Mouse (Mus musculus) midbrain, postnatal 0 days (tissue): ENCODE results near the gene AC161166.1. TPM values are rescaled to one million over a fixed set of nuclear protein-coding genes. Genes with fewer than 3 reads are reported as not detected.

Source experiments
- ATAC-seq: fragments of 200-750 bp; cut with Nextera tagmentation; 2 replicates; pipeline ENCODE4 v1.8.0; 2017; ENCODE audit warnings: moderate number of reproducible peaks, mild to moderate bottlenecking, moderate TSS enrichment, moderate library complexity; ENCODE audit not compliant: low FRiP score
- DNase-seq: peaks from one replicate; pipeline ENCODE4 v3.0.0-alpha.2; 2015; ENCODE audit warnings: low spot score
- H3K27ac ChIP-seq: fragments of 300-500 bp; sonication (generic); 2 replicates; pipeline ENCODE4 v1.5.1; 2014; ENCODE audit warnings: low read depth, mild to moderate bottlenecking, low read length, mixed read lengths
- H3K27me3 ChIP-seq: fragments of 300-500 bp; sonication (generic); 2 replicates; pipeline ENCODE4 v1.6.1; 2014; ENCODE audit warnings: low read length, control low read depth, mixed read lengths; ENCODE audit not compliant: insufficient read depth
- H3K36me3 ChIP-seq: fragments of 300-500 bp; sonication (generic); 2 replicates; pipeline ENCODE4 v1.6.1; 2014; ENCODE audit warnings: low read length, control low read depth, mixed read lengths; ENCODE audit not compliant: insufficient read depth
- H3K4me1 ChIP-seq: fragments of 300-500 bp; sonication (generic); 2 replicates; pipeline ENCODE4 v1.6.1; 2014; ENCODE audit warnings: mild to moderate bottlenecking, control low read depth, antibody characterized with exemption, low read length, mixed read lengths; ENCODE audit not compliant: insufficient read depth
- H3K4me2 ChIP-seq: fragments of 300-500 bp; sonication (generic); 2 replicates; pipeline ENCODE4 v1.6.1; 2014; ENCODE audit warnings: low read depth, mild to moderate bottlenecking, low read length, mixed read lengths; ENCODE audit not compliant: poor library complexity, severe bottlenecking
- H3K4me3 ChIP-seq: fragments of 300-500 bp; sonication (generic); 2 replicates; pipeline ENCODE4 v1.5.1; 2014; ENCODE audit warnings: low read depth, mild to moderate bottlenecking, low read length, moderate library complexity
- H3K9ac ChIP-seq: fragments of 300-500 bp; sonication (generic); replicated peaks from 2 replicates; pipeline ENCODE4 v1.6.1; 2014; ENCODE audit warnings: mild to moderate bottlenecking, low read length, moderate library complexity, mixed read lengths; ENCODE audit not compliant: poor library complexity, severe bottlenecking
- H3K9me3 ChIP-seq: fragments of 300-500 bp; sonication (generic); 2 replicates; pipeline ENCODE4 v1.6.1; 2016; ENCODE audit warnings: low read length, control low read depth
- CTCF ChIP-seq: IDR thresholded peaks from 2 replicates; pipeline ENCODE4 v1.5.1; 2016; ENCODE audit warnings: antibody characterized with exemption, mild to moderate bottlenecking
- WGBS: fragments of 180-500 bp; shearing (Covaris S2); extraction: QIAGEN DNeasy Blood & Tissue Kit; methylation state at CpG from one replicate; pipeline ENCODE4 v1.1.7; 2014; 5-methylcytosine and 5-hydroxymethylcytosine counted together
- polyA plus RNA-seq: library from polyadenylated mRNA; unstranded; fragments of >200 nt; fragmentation: Nextera tagmentation; extraction: Ambion mirVana; gene quantifications from 2 replicates; pipeline ENCODE4 v1.2.1, GENCODE M21; 2015
- total RNA-seq: library from RNA; depleted of rRNA; stranded (reverse); fragments of >200 nt; gene quantifications from 2 replicates; pipeline ENCODE4 v1.2.3, GENCODE M21; 2014

Gene AC161166.1
- total and polyA plus RNA-seq, 2 experiments from 2014 or later: 0.78 TPM; not detected in 1

DNA sequence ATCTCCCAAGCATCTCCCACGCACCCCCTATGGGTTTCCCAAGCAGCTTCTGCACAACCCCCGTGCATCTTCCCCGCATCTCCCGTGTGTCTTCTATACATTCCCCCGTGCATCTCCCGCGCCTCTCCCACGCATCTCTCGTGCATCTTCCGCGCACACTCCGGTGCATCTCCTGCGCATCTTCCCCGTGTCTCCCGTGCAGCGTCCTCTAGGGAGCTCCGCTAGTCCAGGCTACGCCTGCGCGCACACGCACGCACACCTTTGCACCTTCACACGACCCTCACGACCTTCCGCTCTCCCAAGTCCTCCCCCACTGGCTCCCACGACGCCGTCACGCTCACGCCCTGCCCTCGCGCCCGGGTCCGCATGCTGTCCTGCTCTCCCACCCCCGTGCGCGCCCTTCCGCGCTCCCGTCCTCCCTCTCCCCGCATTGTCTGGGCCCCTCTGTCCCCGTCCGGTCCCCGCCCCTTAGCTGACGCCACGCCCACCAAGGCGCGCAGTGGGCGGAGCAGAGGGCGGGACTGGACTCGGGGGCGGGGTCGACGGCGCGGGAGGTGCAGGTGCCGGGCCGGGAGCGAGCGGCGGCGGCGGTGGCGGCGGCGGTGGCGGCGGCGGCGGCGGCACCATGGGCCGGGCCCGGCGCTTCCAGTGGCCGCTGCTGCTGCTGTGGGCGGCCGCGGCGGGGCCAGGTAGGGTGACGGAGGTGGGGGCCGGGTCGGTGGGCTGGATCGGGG lies 30.6 kb downstream of the AC161166.1 start, which contains the start of gene Cadm4:
Gene Cadm4, plus strand, starts transcription at position 550 of the 734 bp plus-strand sequence.
- peak; percentile 53 for TF ChIP-seq CTCF
- H3K4me3 ChIP-seq: peak within 1 kb of the TSS; percentile 70
- DNase-seq: peak; percentile 90
- H3K27me3 ChIP-seq: no peaks in the 10 kb centered on the region
- H3K4me1 ChIP-seq: peaks cover 24% of the 10 kb centered on the region
- H3K36me3 ChIP-seq: no peaks in the 10 kb centered on the region
- H3K27ac ChIP-seq: peak within 1 kb of the TSS; percentile 86
- peak; percentile 81 for ATAC-seq
- peak within 1 kb of the TSS; percentile 75 for H3K4me2 ChIP-seq
- no peaks in the 10 kb centered on the region for H3K9me3 ChIP-seq
- peak within 1 kb of the TSS; percentile 96 for H3K9ac ChIP-seq
- WGBS: 2% methylated on average over 61 of the region's 83 CpGs

DNA sequence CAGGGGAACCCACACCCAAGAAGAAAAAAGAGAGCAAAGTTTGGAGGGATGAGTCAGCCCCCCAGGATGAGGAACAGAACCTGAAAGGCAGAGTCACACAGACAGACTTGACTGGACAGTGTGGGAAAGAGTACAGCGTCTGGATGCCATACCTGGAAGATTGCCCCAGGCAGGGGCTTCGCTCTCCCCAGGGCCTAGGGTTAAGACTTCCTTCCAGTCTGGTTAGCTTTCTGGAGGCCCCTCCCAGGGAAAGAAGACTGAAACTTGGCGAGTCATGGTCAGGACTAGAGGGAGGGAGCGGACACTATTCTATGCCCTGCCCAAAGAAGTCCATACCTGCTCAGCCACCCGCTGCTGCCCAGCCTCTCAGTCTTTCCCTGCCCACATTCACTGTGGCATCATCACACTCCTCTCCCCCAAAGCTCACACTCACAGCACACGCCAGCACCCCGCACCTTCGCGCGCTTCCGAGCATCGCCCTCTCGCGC lies 31.2 kb downstream of the AC161166.1 start:
- H3K27ac ChIP-seq: peak overlapping the region; percentile 86
- TF ChIP-seq CTCF: no peak
- H3K4me3 ChIP-seq: peak overlapping the region; percentile 70
- no peaks in the 10 kb centered on the region for H3K27me3 ChIP-seq
- H3K36me3 ChIP-seq: no peaks in the 10 kb centered on the region
- ATAC-seq (peak; percentile 48), DNase-seq (no peak)
- peak overlapping the region; percentile 75 for H3K4me2 ChIP-seq
- peak overlapping the region; percentile 96 for H3K9ac ChIP-seq
- no peaks in the 10 kb centered on the region for H3K9me3 ChIP-seq
- peaks cover 20% of the 10 kb centered on the region for H3K4me1 ChIP-seq
- WGBS: 8% methylated on average over 14 of the region's 14 CpGs

DNA sequence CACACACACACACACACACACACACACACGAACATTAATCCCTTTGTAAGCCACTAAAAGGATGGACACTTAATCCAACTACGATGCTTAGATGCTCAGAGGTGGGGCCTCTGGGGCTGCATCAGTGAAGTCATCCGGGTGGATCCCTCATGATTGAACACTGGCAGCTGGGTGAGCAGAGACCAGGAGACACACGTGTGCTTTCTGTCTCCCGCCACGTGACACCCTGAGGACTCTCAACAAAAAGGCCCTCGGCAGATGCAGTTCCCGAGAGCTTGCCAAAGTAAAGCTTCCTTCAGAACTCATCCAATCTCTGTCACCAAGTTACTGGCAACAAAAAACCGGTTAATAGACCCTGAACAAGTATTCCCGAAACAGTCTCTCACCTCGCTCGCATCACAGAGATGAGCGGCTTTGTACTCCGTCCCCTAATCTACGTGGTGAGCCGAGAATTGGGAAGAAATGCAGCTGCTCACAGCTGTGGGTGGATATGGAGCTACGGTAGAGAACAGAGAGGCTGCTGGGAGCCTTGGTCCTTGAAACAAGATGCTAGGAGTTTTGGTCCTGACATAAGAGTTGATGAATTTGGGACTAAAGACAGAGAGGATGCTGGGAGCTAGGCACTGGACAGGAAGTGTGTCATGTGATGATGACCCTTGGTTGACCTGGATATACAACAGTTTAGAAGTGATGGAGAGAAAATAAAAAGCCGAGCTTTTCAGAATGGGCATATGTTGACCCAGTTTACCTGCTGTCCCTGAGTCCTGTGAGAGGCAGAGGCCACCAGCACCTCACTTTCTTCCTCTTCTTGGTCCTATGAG lies 31.9 kb downstream of the AC161166.1 start:
- H3K27ac ChIP-seq: no peak overlapping the region
- 40% methylated on average over 18 of the region's 18 CpGs for WGBS
- no peak for TF ChIP-seq CTCF
- H3K27me3 ChIP-seq: no peaks in the 10 kb centered on the region
- no peaks in the 10 kb centered on the region for H3K9me3 ChIP-seq
- ATAC-seq (no peak), DNase-seq (peak; percentile 46)
- H3K36me3 ChIP-seq: no peaks in the 10 kb centered on the region
- H3K4me3 ChIP-seq: peak overlapping the region; percentile 70
- no peak overlapping the region for H3K9ac ChIP-seq
- peak overlapping the region; percentile 75 for H3K4me2 ChIP-seq
- peaks cover 13% of the 10 kb centered on the region for H3K4me1 ChIP-seq

DNA sequence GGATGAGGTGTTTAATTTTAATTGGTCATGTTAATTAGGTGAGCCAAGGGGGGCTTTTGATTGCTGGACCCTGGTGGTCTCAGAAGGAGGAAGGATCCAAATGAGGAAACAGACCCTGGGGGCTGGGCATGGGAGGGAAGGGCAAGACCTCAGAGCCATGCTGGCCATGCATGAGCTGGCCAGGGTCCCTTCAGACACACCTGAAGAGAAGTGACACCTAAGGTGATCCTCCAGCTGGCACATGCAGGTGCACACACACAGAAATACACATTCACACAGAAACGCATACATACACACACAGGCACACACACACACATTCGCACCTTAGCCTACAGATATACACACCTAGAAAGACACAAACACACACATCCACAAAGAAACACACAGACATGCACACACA lies 32.6 kb downstream of the AC161166.1 start:
- Histone ChIP-seq H3K27ac (no peak overlapping the region), H3K4me2 (peak overlapping the region; percentile 75; the same call in 1 of the 2 replicates), H3K9ac (no peak overlapping the region), H3K4me3 (no peak overlapping the region), H3K27me3 (no peaks in the 10 kb centered on the region), H3K36me3 (no peaks in the 10 kb centered on the region), H3K9me3 (no peaks in the 10 kb centered on the region), H3K4me1 (peaks cover 8% of the 10 kb centered on the region)
- DNase-seq (no peak), ATAC-seq (no peak)
- WGBS: 90% methylated on average over 2 of the region's 2 CpGs
- TF ChIP-seq CTCF: no peak

DNA sequence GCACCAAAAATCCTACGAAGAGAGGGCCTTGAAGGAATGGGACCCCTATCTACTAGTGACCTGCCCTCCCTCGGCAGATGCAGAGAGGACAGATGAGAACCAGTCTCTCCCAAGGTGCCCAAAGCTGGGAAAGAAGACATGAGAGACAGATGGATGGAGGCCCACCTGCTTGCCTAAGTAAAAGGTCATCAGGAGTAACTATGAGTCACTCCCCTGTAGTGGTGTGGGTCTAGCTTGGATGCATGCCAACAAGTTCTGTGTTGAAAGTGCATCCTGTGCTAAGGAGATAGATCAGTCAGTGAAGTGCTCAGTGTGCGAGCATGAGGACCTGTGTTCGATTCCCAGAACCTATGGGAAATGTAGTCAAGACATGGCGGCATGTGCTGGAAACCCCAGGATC lies 33.3 kb downstream of the AC161166.1 start:
- no peaks in the 10 kb centered on the region for H3K36me3 ChIP-seq
- H3K9me3 ChIP-seq: no peaks in the 10 kb centered on the region
- no peak for TF ChIP-seq CTCF
- DNase-seq (no peak), ATAC-seq (no peak)
- H3K4me3 ChIP-seq: no peak overlapping the region
- H3K27ac ChIP-seq: no peak overlapping the region
- H3K4me2 ChIP-seq: no peak overlapping the region
- 88% methylated on average over 5 of the region's 5 CpGs for WGBS
- no peak overlapping the region for H3K9ac ChIP-seq
- H3K4me1 ChIP-seq: peaks cover 3% of the 10 kb centered on the region; the same call in 1 of the 2 replicates
- H3K27me3 ChIP-seq: no peaks in the 10 kb centered on the region

DNA sequence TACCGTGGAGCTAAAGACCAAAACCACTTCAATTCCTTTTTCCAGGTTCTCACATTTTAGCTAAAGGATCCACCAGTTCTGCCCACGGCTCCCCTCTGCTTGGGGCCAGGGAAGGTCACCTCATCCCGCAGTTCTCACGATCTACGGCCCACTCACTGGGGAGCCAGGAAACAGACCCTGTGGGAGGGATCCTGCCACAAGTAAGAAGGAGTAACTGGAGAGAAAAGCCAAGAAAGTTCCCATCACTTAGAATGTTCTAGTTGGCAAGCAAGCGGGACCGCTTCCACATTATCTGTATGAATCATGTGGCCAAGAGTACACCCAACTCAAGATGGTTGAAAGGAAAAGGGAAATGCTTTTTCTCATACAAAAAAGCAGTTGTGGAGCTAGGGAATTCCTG lies 35.4 kb downstream of the AC161166.1 start:
- DNase-seq: no peak
- TF ChIP-seq CTCF: no peak
- Histone ChIP-seq H3K4me3 (no peak overlapping the region), H3K27ac (no peak overlapping the region), H3K4me1 (no peaks in the 10 kb centered on the region; the same call in 1 of the 2 replicates), H3K4me2 (no peak overlapping the region), H3K9ac (no peak overlapping the region), H3K9me3 (no peaks in the 10 kb centered on the region), H3K27me3 (no peaks in the 10 kb centered on the region), H3K36me3 (no peaks in the 10 kb centered on the region)
- 83% methylated on average over 7 of the region's 7 CpGs for WGBS
- no peak for ATAC-seq
